Mouse (Mus musculus) 3T3-L1 (cell line): ENCODE measurements around the gene Syne2.

ENCODE experiments used
- DNase-seq: peaks from one replicate; pipeline ENCODE4 v3.0.0-alpha.2; 2015; ENCODE audit warnings: low read depth, low spot score

The Syne2 gene

GRCm38 (mm10) chr12:75866419-75867373 lies 48.8 kb downstream of the Syne2 start:
- peak; percentile 7 for DNase-seq

GRCm38 (mm10) chr12:75873546-75874235 lies 55.8 kb downstream of the Syne2 start:
- DNase-seq = no peak

- no peak for DNase-seq
These were observed 56.5 kb downstream of the Syne2 start for GRCm38 (mm10) chr12:75874287-75874994.

- no peak for DNase-seq
These were observed 61.8 kb downstream of the Syne2 start for GRCm38 (mm10) chr12:75879636-75880317.

GRCm38 (mm10) chr12:75881554-75881953 lies 63.6 kb downstream of the Syne2 start:
- no peak for DNase-seq

GRCm38 (mm10) chr12:75886161-75886560 lies 68.2 kb downstream of the Syne2 start:
- no peak for DNase-seq

- no peak for DNase-seq
These were observed 69.0 kb downstream of the Syne2 start for GRCm38 (mm10) chr12:75886946-75887345.

- no peak for DNase-seq
These were observed 70.8 kb downstream of the Syne2 start for GRCm38 (mm10) chr12:75888721-75889120.

- DNase-seq = no peak
These were observed 73.3 kb downstream of the Syne2 start for GRCm38 (mm10) chr12:75891206-75891605.

GRCm38 (mm10) chr12:75893392-75893791 lies 75.5 kb downstream of the Syne2 start:
- peak; percentile 60 for DNase-seq

GRCm38 (mm10) chr12:75894316-75894997 lies 76.5 kb downstream of the Syne2 start:
- peak; percentile 33 for DNase-seq

- no peak for DNase-seq
These were observed 77.0 kb downstream of the Syne2 start for GRCm38 (mm10) chr12:75894998-75895331.

GRCm38 (mm10) chr12:75897793-75898192 lies 79.9 kb downstream of the Syne2 start:
- peak; percentile 86 for DNase-seq

- peak; percentile 21 for DNase-seq
These were observed 83.8 kb downstream of the Syne2 start for GRCm38 (mm10) chr12:75901721-75902120.

GRCm38 (mm10) chr12:75904068-75904467 lies 86.1 kb downstream of the Syne2 start:
- DNase-seq = no peak

- no peak for DNase-seq
These were observed 87.4 kb downstream of the Syne2 start for GRCm38 (mm10) chr12:75905304-75905703.

- peak; percentile 42 for DNase-seq
These were observed 90.5 kb downstream of the Syne2 start for GRCm38 (mm10) chr12:75908466-75908865.

- DNase-seq = no peak
These were observed 97.8 kb downstream of the Syne2 start for GRCm38 (mm10) chr12:75915694-75916093.

GRCm38 (mm10) chr12:75918415-75918814 lies 100.5 kb downstream of the Syne2 start:
- no peak for DNase-seq

GRCm38 (mm10) chr12:75918914-75919313 lies 101.0 kb downstream of the Syne2 start:
- DNase-seq = peak; percentile 63

- no peak for DNase-seq
These were observed 105.0 kb downstream of the Syne2 start for GRCm38 (mm10) chr12:75922900-75923299.
